Mouse (Mus musculus) hindbrain, postnatal 0 days (tissue): ENCODE results near the gene Prickle2. TPM values are rescaled to one million over a fixed set of nuclear protein-coding genes. Genes with fewer than 3 reads are reported as not detected.
A peak's percentile ranks its signal among the peaks of the same experiment; 100 is the strongest.

Experiments used
- ATAC-seq: fragments of 200-750 bp; cut with Nextera tagmentation; 2 replicates; pipeline ENCODE4 v1.8.0; 2017; ENCODE audit warnings: mild to moderate bottlenecking, moderate TSS enrichment, moderate library complexity
- DNase-seq: peaks from one replicate; pipeline ENCODE4 v3.0.0-alpha.2; 2015; ENCODE audit warnings: low spot score
- H3K27ac ChIP-seq: fragments of 300-500 bp; sonication (generic); 2 replicates; pipeline ENCODE4 v1.5.1; 2014; ENCODE audit warnings: mild to moderate bottlenecking
- H3K27me3 ChIP-seq: fragments of 300-500 bp; sonication (generic); 2 replicates; pipeline ENCODE4 v1.6.1; 2014; ENCODE audit warnings: low read length, mixed read lengths; ENCODE audit not compliant: insufficient read depth
- H3K36me3 ChIP-seq: fragments of 300-500 bp; sonication (generic); 2 replicates; pipeline ENCODE4 v1.6.1; 2014; ENCODE audit warnings: low read length, mixed read lengths; ENCODE audit not compliant: insufficient read depth
- H3K4me1 ChIP-seq: fragments of 300-500 bp; sonication (generic); 2 replicates; pipeline ENCODE4 v1.6.1; 2014; ENCODE audit warnings: antibody characterized with exemption, low read length, mixed read lengths; ENCODE audit not compliant: insufficient read depth
- H3K4me2 ChIP-seq: fragments of 300-500 bp; sonication (generic); 2 replicates; pipeline ENCODE4 v1.6.1; 2014; ENCODE audit warnings: low read depth, mild to moderate bottlenecking, low read length, moderate library complexity, mixed read lengths
- H3K4me3 ChIP-seq: fragments of 300-500 bp; sonication (generic); 2 replicates; pipeline ENCODE4 v1.5.1; 2014; ENCODE audit warnings: low read length
- H3K9ac ChIP-seq: fragments of 300-500 bp; sonication (generic); replicated peaks from 2 replicates; pipeline ENCODE4 v1.6.1; 2014; ENCODE audit warnings: mild to moderate bottlenecking, low read length, moderate library complexity, mixed read lengths
- H3K9me3 ChIP-seq: fragments of 300-500 bp; sonication (generic); 2 replicates; pipeline ENCODE4 v1.6.1; 2016; ENCODE audit warnings: low read length, mixed read lengths
- CTCF ChIP-seq: IDR thresholded peaks from 2 replicates; pipeline ENCODE4 v1.5.1; 2016; ENCODE audit warnings: antibody characterized with exemption, control low read depth, low read depth
- WGBS: fragments of 180-500 bp; shearing (Covaris S2); extraction: QIAGEN DNeasy Blood & Tissue Kit; methylation state at CpG from one replicate; pipeline ENCODE4 v1.1.7; 2014; 5-methylcytosine and 5-hydroxymethylcytosine counted together
- polyA plus RNA-seq: library from polyadenylated mRNA; unstranded; fragments of >200 nt; fragmentation: Nextera tagmentation; extraction: Ambion mirVana; gene quantifications from 2 replicates; pipeline ENCODE4 v1.2.1, GENCODE M21; 2015
- total RNA-seq: library from RNA; depleted of rRNA; stranded (reverse); fragments of >200 nt; gene quantifications from 2 replicates; pipeline ENCODE4 v1.2.3, GENCODE M21; 2014

The Prickle2 gene
- total and polyA plus RNA-seq, 2 experiments from 2014 or later, result 11.3 to 38.7 TPM

DNA sequence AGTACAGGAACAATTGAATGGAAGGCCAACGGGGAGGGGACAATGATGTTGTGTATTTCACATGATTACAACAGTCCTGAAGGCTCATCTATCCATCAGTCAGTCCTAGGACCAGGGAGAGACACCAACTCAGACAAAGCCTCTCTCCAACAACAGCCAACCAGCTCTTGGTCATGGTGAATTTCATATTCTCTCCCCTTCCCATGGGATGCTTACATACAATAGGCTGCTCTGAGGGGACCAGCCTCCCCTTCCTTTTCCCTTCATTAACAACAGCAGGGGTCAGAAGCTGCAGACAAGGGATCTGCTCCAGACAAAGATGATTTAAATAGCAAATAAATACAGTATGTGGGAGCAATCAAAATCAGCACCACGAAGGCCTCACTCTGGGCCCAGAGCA lies 57.4 kb downstream of the Prickle2 start:
- no peak overlapping the region for H3K9ac ChIP-seq
- no peak for TF ChIP-seq CTCF
- WGBS, result 7% methylated on average over 2 of the region's 2 CpGs
- H3K36me3 ChIP-seq, result no peaks in the 10 kb centered on the region
- peaks cover 5% of the 10 kb centered on the region; the same call in 1 of the 2 replicates for H3K4me1 ChIP-seq
- no peak for DNase-seq
- H3K4me2 ChIP-seq, result no peak overlapping the region
- no peak overlapping the region for H3K4me3 ChIP-seq
- ATAC-seq, result no peak
- no peaks in the 10 kb centered on the region for H3K27me3 ChIP-seq
- H3K27ac ChIP-seq, result no peak overlapping the region
- H3K9me3 ChIP-seq, result no peaks in the 10 kb centered on the region

DNA sequence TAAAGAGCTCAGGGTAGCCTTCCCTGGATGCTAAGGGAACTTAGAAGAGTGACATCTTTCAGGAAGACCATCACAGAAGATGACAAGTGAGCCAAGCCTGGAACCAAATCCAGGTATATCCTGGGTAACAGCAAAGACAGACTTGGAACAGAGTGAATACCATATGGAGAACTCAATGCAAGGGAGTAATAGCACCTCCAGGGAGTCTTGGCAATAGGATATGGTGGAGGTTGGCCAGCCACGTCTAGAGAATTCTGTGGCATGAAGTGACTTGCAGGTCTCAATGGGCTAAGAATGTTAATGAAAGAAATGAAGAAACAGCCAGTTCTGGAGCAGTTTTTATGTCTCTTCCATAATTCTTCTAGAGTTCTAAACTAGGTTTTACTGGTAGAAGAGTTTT lies 63.0 kb downstream of the Prickle2 start:
- 63% methylated on average over 1 of the region's 1 CpGs for WGBS
- Histone ChIP-seq H3K4me3 (no peak overlapping the region), H3K36me3 (no peaks in the 10 kb centered on the region), H3K9ac (no peak overlapping the region), H3K27ac (no peak overlapping the region), H3K27me3 (no peaks in the 10 kb centered on the region), H3K4me1 (no peaks in the 10 kb centered on the region), H3K9me3 (no peaks in the 10 kb centered on the region), H3K4me2 (no peak overlapping the region)
- ATAC-seq (no peak), DNase-seq (no peak)
- TF ChIP-seq CTCF, result no peak

DNA sequence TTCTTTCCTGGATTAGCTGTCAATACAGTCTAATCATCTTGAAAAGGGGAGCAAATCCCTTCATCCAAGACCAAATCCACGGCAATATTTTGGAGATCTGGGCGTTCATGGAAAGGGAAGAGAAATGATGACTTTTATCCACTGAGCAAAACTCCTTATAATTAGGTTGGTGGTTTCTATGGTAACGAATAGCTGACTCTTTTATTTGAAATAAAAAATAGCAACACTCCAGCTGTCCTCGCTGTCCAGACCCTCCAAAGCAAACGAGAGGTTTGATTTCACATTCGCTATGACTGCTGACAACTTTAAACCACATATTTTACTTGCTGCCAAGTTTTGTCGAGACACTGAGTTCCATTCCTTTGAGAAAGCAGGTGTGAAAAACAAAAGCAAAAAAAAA lies 64.0 kb downstream of the Prickle2 start:
- Histone ChIP-seq H3K36me3 (no peaks in the 10 kb centered on the region), H3K9me3 (no peaks in the 10 kb centered on the region), H3K4me1 (no peaks in the 10 kb centered on the region), H3K9ac (no peak overlapping the region), H3K4me2 (no peak overlapping the region), H3K4me3 (no peak overlapping the region), H3K27me3 (no peaks in the 10 kb centered on the region), H3K27ac (no peak overlapping the region)
- DNase-seq, result peak; percentile 5
- WGBS, result 53% methylated on average over 7 of the region's 7 CpGs
- TF ChIP-seq CTCF, result no peak
- ATAC-seq, result no peak

DNA sequence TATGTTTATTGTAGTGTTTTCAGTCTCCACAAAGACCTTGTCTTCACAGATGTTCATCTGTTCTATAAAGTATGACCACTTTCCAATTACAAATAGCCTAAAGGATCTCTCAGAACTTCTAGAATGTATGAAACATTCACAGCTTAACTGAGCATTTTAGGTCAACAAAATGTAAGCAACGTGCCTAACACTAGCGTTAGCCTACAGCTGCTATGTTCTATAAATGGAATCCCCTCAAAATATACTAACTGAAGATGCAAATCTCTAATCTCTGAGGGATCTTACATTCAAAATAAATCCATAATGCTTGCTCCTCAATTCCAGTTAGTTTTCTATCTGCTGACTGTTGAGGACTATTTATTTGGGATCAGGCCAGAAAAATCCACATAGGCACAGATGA lies 65.1 kb downstream of the Prickle2 start:
- no peak for TF ChIP-seq CTCF
- H3K36me3 ChIP-seq, result no peaks in the 10 kb centered on the region
- no peaks in the 10 kb centered on the region for H3K9me3 ChIP-seq
- ATAC-seq (no peak), DNase-seq (no peak)
- H3K4me2 ChIP-seq, result no peak overlapping the region
- H3K4me3 ChIP-seq, result no peak overlapping the region
- H3K27me3 ChIP-seq, result no peaks in the 10 kb centered on the region
- no peak overlapping the region for H3K9ac ChIP-seq
- WGBS, result 83% methylated on average over 2 of the region's 2 CpGs
- no peak overlapping the region for H3K27ac ChIP-seq
- no peaks in the 10 kb centered on the region for H3K4me1 ChIP-seq

DNA sequence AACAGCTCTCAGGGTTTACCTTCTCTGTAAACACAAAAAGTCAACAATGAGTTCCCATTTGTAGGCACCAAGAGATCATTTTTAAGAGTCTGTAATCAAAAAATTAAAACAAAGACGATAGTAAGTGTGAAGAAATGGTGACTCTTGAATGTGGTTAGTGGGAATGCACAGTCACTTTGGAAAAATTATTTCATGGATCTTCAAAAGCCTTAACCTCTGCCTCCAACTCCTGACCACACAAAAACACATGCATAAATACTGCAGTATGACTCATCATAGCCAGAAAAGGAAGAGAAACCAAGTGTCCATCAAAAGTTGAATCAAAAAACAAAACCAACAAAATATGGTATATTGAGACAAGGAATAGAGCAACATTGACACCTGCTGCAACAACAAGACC lies 69.5 kb downstream of the Prickle2 start:
- Histone ChIP-seq H3K36me3 (no peaks in the 10 kb centered on the region), H3K4me3 (no peak overlapping the region), H3K4me2 (no peak overlapping the region), H3K27me3 (no peaks in the 10 kb centered on the region), H3K4me1 (no peaks in the 10 kb centered on the region), H3K27ac (no peak overlapping the region), H3K9ac (no peak overlapping the region), H3K9me3 (no peaks in the 10 kb centered on the region)
- no peak for DNase-seq
- ATAC-seq, result no peak
- no peak for TF ChIP-seq CTCF
- WGBS, result 85% methylated on average over 1 of the region's 1 CpGs

DNA sequence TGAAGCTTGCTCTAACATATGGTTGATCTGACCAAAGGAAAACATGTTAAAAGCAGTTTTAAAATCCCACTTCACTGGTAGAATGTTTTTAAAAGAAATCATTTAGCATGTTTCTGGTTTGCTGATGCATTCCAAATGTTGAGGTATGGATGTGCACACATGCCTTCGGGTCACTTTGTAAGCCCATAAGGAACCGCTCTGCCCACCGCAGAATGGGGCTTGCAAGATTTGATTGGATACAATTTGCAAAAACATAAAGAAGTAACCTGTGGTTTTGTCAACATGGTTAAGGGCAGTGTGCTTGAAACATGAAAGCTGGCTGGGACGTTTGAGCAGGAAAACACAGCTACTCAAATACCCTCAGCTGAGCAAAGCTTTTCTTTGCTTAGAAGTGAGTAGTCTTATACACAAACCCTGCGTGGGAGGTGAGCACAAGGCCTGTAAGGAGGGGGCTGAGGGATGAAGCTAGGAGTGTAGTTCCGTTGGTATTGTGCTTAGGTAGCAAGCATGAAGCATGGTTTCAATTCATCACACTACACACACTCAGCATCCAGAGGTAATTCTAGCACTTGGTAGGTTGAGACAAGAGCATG lies 71.0 kb downstream of the Prickle2 start:
- no peak for TF ChIP-seq CTCF
- no peaks in the 10 kb centered on the region for H3K9me3 ChIP-seq
- 76% methylated on average over 6 of the region's 6 CpGs for WGBS
- no peak overlapping the region for H3K4me2 ChIP-seq
- no peak overlapping the region for H3K9ac ChIP-seq
- no peaks in the 10 kb centered on the region for H3K27me3 ChIP-seq
- DNase-seq (no peak), ATAC-seq (no peak)
- no peaks in the 10 kb centered on the region for H3K36me3 ChIP-seq
- no peak overlapping the region for H3K27ac ChIP-seq
- no peaks in the 10 kb centered on the region for H3K4me1 ChIP-seq
- H3K4me3 ChIP-seq, result no peak overlapping the region

DNA sequence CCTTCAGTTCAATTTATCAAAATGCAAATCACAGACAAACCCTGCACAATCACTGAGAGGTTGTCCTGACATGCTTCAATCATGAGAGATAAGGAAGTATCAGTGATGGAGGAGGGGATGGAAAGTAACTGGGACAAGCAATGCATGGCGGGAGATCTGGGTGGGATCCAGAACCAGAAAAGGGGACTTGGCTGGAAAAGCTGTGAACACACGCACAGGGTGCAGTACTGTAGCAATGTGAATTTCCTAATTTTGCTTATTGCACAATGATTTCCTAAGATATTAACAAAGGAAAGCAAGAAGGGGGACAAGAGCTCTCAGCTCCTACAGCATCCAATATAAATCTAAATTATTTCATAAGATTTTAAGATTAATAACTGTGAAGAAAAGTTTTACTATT lies 75.0 kb downstream of the Prickle2 start:
- ATAC-seq, result no peak
- TF ChIP-seq CTCF, result no peak
- Histone ChIP-seq H3K4me3 (no peak overlapping the region), H3K27me3 (no peaks in the 10 kb centered on the region), H3K9me3 (no peaks in the 10 kb centered on the region), H3K36me3 (no peaks in the 10 kb centered on the region), H3K4me1 (0 out of 2 replicates have a peak, but pooled peaks cover 3% of the 10 kb centered on the region), H3K9ac (no peak overlapping the region), H3K27ac (no peak overlapping the region), H3K4me2 (no peak overlapping the region)
- no peak for DNase-seq
- 78% methylated on average over 2 of the region's 2 CpGs for WGBS
